Mouse (Mus musculus): ENCODE data around the gene Foxq1.

DNA sequence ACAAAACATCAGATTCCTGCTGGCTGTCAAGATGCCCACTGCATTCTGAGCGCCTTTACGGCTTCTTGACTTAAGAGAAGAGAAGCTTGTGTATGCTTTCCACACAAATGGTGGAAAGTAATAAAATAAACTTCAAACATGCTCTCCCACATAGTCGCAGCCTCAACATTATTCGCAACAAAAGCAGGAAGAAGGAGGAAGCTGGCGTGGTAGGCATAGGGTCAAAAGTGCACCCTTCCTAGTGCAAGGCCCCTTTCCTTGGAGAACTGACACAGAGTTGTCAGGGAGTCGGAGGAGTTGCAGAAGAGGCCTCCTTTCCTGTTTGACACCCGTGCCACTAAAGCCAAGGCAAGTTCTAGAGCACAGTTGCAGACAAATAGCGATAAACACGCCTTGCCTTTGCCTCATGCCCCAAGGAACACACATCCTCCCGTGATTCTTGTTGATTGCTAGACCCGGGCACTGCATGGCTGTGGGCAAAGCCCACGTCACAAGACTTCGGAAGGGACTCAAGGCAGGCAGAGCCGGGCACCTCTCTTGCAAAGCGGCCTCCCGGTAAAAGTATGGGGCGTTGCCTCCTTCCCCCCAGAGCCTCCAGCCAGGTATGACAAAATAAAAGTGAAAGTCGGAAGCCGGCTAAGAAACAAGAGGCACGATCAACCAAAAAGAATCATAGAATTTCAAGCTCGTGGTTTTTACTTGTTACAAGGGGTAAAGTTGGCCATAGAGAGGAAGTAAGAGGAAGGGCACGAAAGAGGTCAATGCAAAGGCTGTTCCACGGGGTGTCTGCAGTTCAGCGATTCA is 1.2 kb downstream of the Foxq1 start:
- no peak for TF ChIP-seq CTCF (IDR thresholded peaks at IDR 0.05; ENCODE audit: borderline replicate concordance, insufficient read depth, low read length)
- no peak for TF ChIP-seq POLR2A (IDR thresholded peaks at IDR 0.05; ENCODE audit: low read depth, low read length)

Measured in embryonic fibroblast, embryonic 13.5 days (primary cell).